Mouse (Mus musculus) stomach, postnatal 0 days (tissue): ENCODE measurements around the gene Ost4.
A peak's percentile ranks its signal among the peaks of the same experiment; 100 is the strongest.

Experiments
- CTCF ChIP-seq: IDR thresholded peaks from 2 replicates; pipeline ENCODE4 v1.5.1; 2016; ENCODE audit warnings: antibody characterized with exemption, low read depth, mild to moderate bottlenecking, moderate library complexity
- EP300 ChIP-seq: optimal IDR thresholded peaks from 2 replicates; pipeline ENCODE3; 2016; ENCODE audit warnings: antibody characterized with exemption

GRCm38 (mm10) chr5:30888337-30889087 lies 19.1 kb downstream of the Ost4 start, which contains the start of gene Agbl5:
- TF ChIP-seq CTCF (no peak; the same call in 1 of the 2 replicates), EP300 (peak; percentile 30)
